Mouse (Mus musculus) intestine, embryonic 14.5 days (tissue): ENCODE data around the gene Hinfp. TPM values are rescaled to one million over a fixed set of nuclear protein-coding genes. Genes with fewer than 3 reads are reported as not detected.
"Not testable (repeated sequence)": the region's sequence is repeated elsewhere in the genome, so short reads cannot be mapped to it uniquely, and the experiment has no call there.

Experiments used
- ATAC-seq: fragments of 200-750 bp; cut with Nextera tagmentation; replicated peaks from 2 replicates; pipeline ENCODE4 v1.8.0; 2017; ENCODE audit warnings: low read depth, moderate number of reproducible peaks, moderate TSS enrichment, moderate library complexity; ENCODE audit not compliant: low FRiP score, low TSS enrichment
- DNase-seq: peaks from one replicate; pipeline ENCODE4 v3.0.0-alpha.2; 2018; ENCODE audit warnings: low spot score
- H3K27ac ChIP-seq: fragments of 300-500 bp; sonication (generic); 2 replicates; pipeline ENCODE4 v1.5.1; 2014; ENCODE audit warnings: low read depth, mild to moderate bottlenecking, control low read depth
- H3K27me3 ChIP-seq: fragments of 300-500 bp; sonication (generic); replicated peaks from 2 replicates; pipeline ENCODE4 v1.6.1; 2014; ENCODE audit warnings: low read length, control low read depth; ENCODE audit not compliant: control insufficient read depth, insufficient read depth
- H3K36me3 ChIP-seq: fragments of 300-500 bp; sonication (generic); 2 replicates; pipeline ENCODE4 v1.6.1; 2014; ENCODE audit warnings: low read length, control low read depth; ENCODE audit not compliant: control insufficient read depth, insufficient read depth
- H3K4me1 ChIP-seq: fragments of 300-500 bp; sonication (generic); replicated peaks from 2 replicates; pipeline ENCODE4 v1.6.1; 2014; ENCODE audit warnings: low read length, control low read depth, mixed read lengths; ENCODE audit not compliant: control insufficient read depth, insufficient read depth
- H3K4me2 ChIP-seq: fragments of 300-500 bp; sonication (generic); 2 replicates; pipeline ENCODE4 v1.6.1; 2014; ENCODE audit warnings: low read length
- H3K4me3 ChIP-seq: fragments of 300-500 bp; sonication (generic); 2 replicates; pipeline ENCODE4 v1.5.1; 2014; ENCODE audit warnings: low read depth, low read length, control low read depth, mixed read lengths
- H3K9ac ChIP-seq: fragments of 300-500 bp; sonication (generic); 2 replicates; pipeline ENCODE4 v1.6.1; 2014; ENCODE audit warnings: mild to moderate bottlenecking, low read length
- H3K9me3 ChIP-seq: fragments of 300-500 bp; sonication (generic); 2 replicates; pipeline ENCODE4 v1.6.1; 2016; ENCODE audit warnings: low read length, control low read depth; ENCODE audit not compliant: control insufficient read depth
- WGBS: fragments of 180-500 bp; shearing (Covaris S2); extraction: QIAGEN DNeasy Blood & Tissue Kit; methylation state at CpG from one replicate; pipeline ENCODE4 v1.1.7; 2014; 5-methylcytosine and 5-hydroxymethylcytosine counted together
- polyA plus RNA-seq: library from polyadenylated mRNA; unstranded; fragments of >200 nt; fragmentation: Nextera tagmentation; extraction: Ambion mirVana; gene quantifications from 2 replicates; pipeline ENCODE4 v1.2.1, GENCODE M21; 2014

Gene Hinfp
- polyA plus RNA-seq, 1 experiment from 2014 or later, result 18.5 TPM

GRCm38 (mm10) chr9:44336513-44336912 lies 31.0 kb upstream of the Hinfp start:
- H3K4me3 ChIP-seq, result peak overlapping the region; percentile 83
- not testable (repeated sequence) for DNase-seq, H3K9me3 ChIP-seq, H3K27me3 ChIP-seq, ATAC-seq, H3K27ac ChIP-seq
- H3K9ac ChIP-seq, result peak overlapping the region; percentile 96
- H3K4me2 ChIP-seq, result peak overlapping the region; percentile 72
- peaks cover 52% of the 10 kb centered on the region for H3K36me3 ChIP-seq
- H3K4me1 ChIP-seq, result peaks cover 11% of the 10 kb centered on the region
- WGBS, result 31% methylated on average over 4 of the region's 4 CpGs

GRCm38 (mm10) chr9:44336093-44336406 lies 30.6 kb upstream of the Hinfp start:
- Histone ChIP-seq H3K9ac (peak overlapping the region; percentile 96), H3K4me2 (peak overlapping the region; percentile 72), H3K9me3 (no peaks in the 10 kb centered on the region), H3K4me1 (peaks cover 11% of the 10 kb centered on the region), H3K4me3 (peak overlapping the region; percentile 83), H3K27ac (peak overlapping the region; percentile 95), H3K27me3 (no peaks in the 10 kb centered on the region), H3K36me3 (peaks cover 54% of the 10 kb centered on the region)
- ATAC-seq (no peak), DNase-seq (no peak)
- under 1% methylated on average over 5 of the region's 5 CpGs for WGBS

GRCm38 (mm10) chr9:44335331-44336092 lies 30.0 kb upstream of the Hinfp start:
- H3K4me2 ChIP-seq, result peak overlapping the region; percentile 72
- H3K9ac ChIP-seq, result peak overlapping the region; percentile 96
- DNase-seq, result peak; percentile 80
- H3K4me3 ChIP-seq, result peak overlapping the region; percentile 83
- no peaks in the 10 kb centered on the region for H3K27me3 ChIP-seq
- H3K4me1 ChIP-seq, result peaks cover 11% of the 10 kb centered on the region
- WGBS, result under 1% methylated on average over 50 of the region's 50 CpGs
- peak overlapping the region; percentile 95 for H3K27ac ChIP-seq
- ATAC-seq, result no peak; the same call in 1 of the 2 replicates
- no peaks in the 10 kb centered on the region for H3K9me3 ChIP-seq
- peaks cover 54% of the 10 kb centered on the region for H3K36me3 ChIP-seq

DNA sequence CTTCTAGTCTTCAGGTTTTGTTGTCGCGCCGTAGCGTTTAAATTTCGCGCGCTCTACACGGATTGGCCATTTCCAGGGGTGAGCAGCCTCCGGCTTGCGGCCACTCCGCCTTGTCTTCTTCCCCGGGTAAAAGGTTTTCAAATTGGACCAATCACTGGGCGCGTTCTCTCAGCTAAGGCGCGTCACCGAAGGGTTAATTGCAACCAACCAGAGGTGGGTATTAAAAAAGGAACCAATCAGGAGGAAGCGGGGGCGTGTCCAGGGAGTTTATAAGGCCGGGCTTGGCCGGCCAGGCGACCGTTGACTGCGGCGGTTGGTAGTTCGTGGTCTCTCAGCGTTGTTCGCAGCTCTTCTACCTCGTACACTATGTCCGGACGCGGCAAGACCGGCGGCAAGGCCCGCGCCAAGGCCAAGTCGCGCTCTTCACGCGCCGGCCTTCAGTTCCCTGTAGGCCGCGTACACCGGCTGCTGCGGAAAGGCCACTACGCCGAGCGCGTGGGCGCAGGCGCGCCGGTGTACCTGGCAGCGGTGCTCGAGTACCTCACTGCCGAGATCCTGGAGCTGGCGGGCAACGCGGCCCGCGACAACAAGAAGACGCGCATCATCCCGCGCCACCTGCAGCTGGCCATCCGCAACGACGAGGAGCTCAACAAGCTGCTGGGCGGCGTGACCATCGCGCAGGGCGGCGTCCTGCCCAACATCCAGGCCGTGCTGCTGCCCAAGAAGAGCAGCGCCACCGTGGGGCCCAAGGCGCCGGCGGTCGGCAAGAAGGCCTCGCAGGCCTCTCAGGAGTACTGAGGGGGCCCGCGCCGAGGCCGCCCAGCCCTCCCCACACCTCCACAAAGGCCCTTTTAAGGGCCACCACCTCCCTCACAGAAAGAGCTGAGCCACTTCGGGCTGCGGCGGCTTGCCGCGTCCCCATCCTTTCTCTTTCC lies 29.2 kb upstream of the Hinfp start, which contains the start of gene H2afx:
Gene H2afx (plus strand): TSS at position 299 of the 935 bp plus-strand sequence.
- Histone ChIP-seq H3K9ac (peak within 1 kb of the TSS; percentile 96), H3K9me3 (no peaks in the 10 kb centered on the region), H3K4me2 (peak within 1 kb of the TSS; percentile 72), H3K27me3 (no peaks in the 10 kb centered on the region), H3K4me1 (peaks cover 11% of the 10 kb centered on the region), H3K27ac (peak within 1 kb of the TSS; percentile 95), H3K4me3 (peak within 1 kb of the TSS; percentile 83), H3K36me3 (peaks cover 63% of the 10 kb centered on the region)
- DNase-seq (peak; percentile 99), ATAC-seq (peak; percentile 93)
- WGBS, result under 1% methylated on average over 86 of the region's 91 CpGs

DNA sequence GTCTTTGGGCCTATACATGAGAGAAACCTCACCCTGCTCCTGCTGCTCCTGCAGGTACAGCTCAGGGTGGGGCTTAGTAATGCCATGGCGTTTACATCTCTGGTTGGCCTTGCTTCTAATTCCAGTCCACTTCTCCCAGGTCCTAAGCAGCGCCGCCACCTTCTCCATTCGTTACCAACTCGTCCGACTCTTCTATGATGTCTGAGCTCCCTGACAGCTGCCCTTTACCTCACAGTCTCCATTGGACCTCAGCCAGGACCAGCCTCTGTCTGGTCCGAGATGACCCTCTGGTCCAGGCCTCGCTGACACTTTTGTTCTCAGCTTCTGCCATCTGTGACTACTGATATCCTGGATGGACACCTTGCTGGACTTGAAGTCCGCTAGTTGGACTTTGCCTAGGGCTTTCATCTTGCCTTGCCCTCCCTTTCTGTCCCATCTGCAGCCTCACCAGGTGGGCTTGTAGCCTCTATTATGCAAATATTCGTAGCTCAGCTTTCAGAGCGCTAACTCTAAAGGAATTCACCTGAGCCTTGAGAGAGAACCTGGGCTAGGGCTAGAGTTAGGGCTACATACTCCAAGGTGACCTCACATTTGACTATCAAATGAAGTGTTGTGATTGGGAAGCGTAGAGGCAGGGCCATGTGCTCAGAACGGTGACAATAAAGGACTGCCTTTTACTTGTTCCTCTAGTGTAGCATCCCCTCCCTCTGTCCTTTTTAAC lies 27.6 kb upstream of the Hinfp start:
- no peak overlapping the region for H3K4me3 ChIP-seq
- H3K27me3 ChIP-seq, result no peaks in the 10 kb centered on the region
- H3K9ac ChIP-seq, result no peak overlapping the region
- H3K36me3 ChIP-seq, result peaks cover 70% of the 10 kb centered on the region
- H3K4me2 ChIP-seq, result no peak overlapping the region
- 96% methylated on average over 13 of the region's 13 CpGs for WGBS
- no peak overlapping the region for H3K27ac ChIP-seq
- peaks cover 12% of the 10 kb centered on the region for H3K4me1 ChIP-seq
- no peaks in the 10 kb centered on the region for H3K9me3 ChIP-seq
- no peak for ATAC-seq
- DNase-seq, result no peak

- Histone ChIP-seq H3K27me3 (no peaks in the 10 kb centered on the region), H3K4me3 (no peak overlapping the region), H3K4me1 (peaks cover 11% of the 10 kb centered on the region), H3K9ac (no peak overlapping the region), H3K4me2 (no peak overlapping the region), H3K9me3 (no peaks in the 10 kb centered on the region), H3K36me3 (peaks cover 60% of the 10 kb centered on the region), H3K27ac (no peak overlapping the region)
- ATAC-seq (no peak), DNase-seq (no peak)
- WGBS, result 86% methylated on average over 6 of the region's 6 CpGs
These were observed 25.3 kb upstream of the Hinfp start for GRCm38 (mm10) chr9:44330736-44331135.

DNA sequence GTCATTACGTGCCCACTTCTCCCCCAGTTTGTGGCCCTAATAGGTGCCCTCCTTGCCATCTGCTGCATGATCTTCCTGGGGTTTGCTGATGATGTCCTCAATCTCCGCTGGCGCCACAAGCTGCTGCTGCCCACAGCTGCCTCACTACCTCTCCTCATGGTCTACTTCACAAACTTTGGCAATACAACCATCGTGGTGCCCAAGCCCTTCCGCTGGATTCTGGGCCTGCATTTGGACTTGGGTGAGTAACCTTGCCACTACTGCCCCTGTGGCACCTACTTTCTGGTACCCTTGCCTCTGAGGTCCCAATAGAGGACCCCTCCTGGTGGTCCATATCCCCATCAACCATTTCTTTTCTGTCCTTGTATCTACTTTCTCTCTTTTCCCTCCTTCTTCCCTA lies 22.5 kb upstream of the Hinfp start:
- Histone ChIP-seq H3K4me3 (peak overlapping the region; percentile 65; the same call in 1 of the 2 replicates), H3K9me3 (no peaks in the 10 kb centered on the region), H3K4me2 (peak overlapping the region; percentile 68), H3K9ac (peak overlapping the region; percentile 16; the same call in 1 of the 2 replicates), H3K27ac (no peak overlapping the region), H3K4me1 (peaks cover 11% of the 10 kb centered on the region), H3K27me3 (no peaks in the 10 kb centered on the region), H3K36me3 (peaks cover 49% of the 10 kb centered on the region)
- DNase-seq (no peak), ATAC-seq (no peak)
- WGBS, result 91% methylated on average over 5 of the region's 5 CpGs

- under 1% methylated on average over 22 of the region's 22 CpGs for WGBS
- H3K36me3 ChIP-seq, result peaks cover 42% of the 10 kb centered on the region
- peak overlapping the region; percentile 86 for H3K27ac ChIP-seq
- no peaks in the 10 kb centered on the region for H3K9me3 ChIP-seq
- DNase-seq (peak; percentile 74), ATAC-seq (peak; percentile 48; the same call in 1 of the 2 replicates)
- H3K4me3 ChIP-seq, result peak overlapping the region; percentile 65
- H3K9ac ChIP-seq, result peak overlapping the region; percentile 70
- no peaks in the 10 kb centered on the region for H3K27me3 ChIP-seq
- H3K4me2 ChIP-seq, result peak overlapping the region; percentile 68
- H3K4me1 ChIP-seq, result peaks cover 11% of the 10 kb centered on the region
These were observed 21.7 kb upstream of the Hinfp start for GRCm38 (mm10) chr9:44327064-44327711.
